Mouse (Mus musculus): Measurements from ENCODE around the gene Lrrc59. TPM values are rescaled to one million over a fixed set of nuclear protein-coding genes. Genes with fewer than 3 reads are reported as not detected.

Gene Lrrc59
- 100 to 1,000 TPM; 119 to 128 TPM for total RNA-seq (2021)
- polyA plus RNA-seq (2012; rRNA removed): 51.9 and 66.4 TPM in 2 replicates
- long read RNA-seq, transcript Lrrc59-201 (7 exons, 2,837 nt): major isoform, 244 of 253 reads
- long read RNA-seq, partial matches to known transcripts: 1 of 253 reads
- long read RNA-seq, other reads (novel, unspliced or antisense): 8 of 253 reads

DNA sequence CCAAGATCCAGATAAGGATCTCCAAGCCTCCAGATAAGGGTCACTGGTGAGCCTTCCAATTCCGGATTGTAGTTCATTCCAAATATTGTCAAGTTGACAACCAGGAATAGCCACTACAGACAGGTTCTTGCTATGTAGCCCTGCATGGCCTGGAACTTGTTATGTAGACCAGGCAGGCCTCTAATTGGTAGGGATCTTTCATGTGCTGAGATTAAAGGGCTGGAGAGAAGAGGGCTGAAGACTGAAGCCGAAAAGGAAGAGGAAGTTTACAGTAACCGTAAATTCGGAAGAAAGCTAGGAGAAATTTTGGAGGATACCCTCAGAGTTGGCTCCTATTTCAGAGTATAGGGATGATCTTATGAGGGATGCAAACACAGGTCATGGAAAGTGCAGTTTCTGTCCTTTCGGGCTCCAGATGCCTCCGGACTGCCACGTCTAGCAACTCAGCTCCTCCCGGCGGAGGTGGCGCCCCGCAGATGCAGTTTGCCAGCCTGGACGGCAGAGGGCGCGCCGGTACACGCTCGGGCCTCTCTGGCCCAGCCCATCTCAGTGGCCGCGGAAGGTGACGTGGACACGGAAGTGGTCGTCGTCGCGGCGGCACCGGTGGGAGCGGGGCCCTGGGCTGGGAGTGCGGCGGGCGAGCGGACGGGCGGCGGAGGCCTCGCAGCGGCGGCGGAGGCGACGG is at the start of gene Lrrc59:
Gene Lrrc59, plus strand, starts transcription at position 569 of the 685 bp plus-strand sequence.
- DNase-seq: peak; percentile 96

DNA sequence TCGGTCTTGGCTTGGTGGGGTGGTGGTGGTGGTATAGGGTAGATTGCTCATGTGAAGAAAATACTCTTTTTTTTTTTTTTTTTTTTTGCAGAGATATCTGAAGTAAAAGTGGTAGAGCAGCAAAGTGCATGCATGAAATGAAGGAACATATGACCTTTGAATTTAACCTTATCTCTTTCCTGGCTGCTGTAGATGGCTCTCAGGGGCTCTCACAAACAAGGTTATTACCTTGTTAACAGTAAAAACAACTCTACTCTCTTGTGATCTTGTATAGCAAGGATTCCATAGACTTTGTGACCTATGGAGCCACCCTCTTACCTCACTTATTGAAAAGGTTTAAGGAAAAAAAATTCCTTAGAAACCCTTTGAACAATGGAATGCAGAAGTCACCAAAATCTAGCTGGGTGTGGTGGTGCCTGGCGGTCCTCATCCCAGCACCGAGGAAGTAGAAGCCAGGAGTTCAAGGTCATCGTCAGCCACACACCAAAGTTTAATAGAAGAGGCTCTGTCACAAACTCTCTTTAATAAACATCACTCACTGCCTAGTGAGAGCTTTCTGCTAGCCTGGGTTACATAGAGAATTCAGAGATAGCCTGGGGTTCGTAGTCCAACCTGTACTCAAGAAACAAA is 49.3 kb upstream of the Lrrc59 start:
- no peak for DNase-seq

DNA sequence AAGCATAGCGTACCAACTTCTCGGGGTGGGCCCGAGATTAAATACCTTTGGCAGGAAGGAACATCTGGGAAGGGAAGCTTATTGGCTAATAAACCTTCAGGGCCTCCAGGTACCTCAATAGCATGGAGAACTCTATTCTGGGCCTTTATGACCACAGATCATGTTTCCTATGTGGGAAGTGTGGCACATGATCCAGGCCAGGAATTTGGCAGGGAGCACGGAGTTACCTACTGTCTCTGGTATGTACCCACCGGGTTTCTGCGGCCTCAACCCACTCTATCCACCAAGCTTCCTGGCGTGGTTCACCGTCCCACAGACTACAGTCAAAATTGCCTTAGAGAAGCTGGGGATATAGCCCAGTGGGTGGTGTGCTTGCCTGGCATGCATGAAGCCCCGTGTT is 44.5 kb upstream of the Lrrc59 start:
- no peak for DNase-seq

DNA sequence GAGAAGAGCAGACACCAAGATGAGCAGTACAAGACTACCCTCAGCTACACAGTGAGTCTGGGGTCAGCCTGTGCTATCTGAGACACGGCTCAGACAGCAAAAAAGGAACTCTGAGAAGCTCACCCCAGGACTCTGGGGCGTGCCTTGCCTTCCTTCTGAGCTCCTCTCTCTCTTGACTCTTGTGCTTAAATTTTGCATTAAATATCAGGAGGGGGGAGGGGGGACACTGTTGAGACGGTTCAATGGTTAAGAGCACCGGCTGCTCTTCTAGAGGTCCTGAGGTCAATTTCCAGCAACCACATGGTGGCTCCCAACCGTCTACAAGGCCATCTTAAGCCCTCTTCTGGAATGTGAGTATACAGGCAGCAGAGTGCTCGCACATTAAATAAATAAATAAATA is 42.1 kb upstream of the Lrrc59 start:
- DNase-seq: no peak

DNA sequence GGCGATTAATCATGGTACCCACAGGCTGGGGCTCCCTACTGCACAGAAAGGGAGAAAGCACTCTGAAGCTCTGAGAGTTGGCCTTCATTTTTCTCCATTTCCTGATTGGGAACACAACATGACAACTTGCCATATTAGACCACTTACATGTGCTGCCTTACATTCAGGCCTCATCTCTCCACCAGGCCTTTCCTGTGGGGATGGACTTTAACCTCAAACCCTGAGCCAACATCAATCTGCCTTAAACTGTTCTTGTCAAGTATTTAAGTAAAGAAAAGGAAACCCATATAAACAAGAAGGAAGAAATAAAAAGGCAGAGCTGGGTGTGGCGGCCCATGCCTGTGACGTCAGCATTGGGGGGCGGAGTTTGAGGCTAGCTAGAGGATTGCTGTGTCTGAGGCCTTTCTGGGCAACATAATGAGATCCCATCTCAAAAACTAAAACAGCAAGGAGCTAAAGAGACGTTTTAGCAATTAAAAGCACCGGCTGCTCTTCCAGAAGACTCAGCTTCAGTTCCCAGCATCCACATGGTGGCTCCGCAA is 33.2 kb upstream of the Lrrc59 start:
- no peak for DNase-seq

DNA sequence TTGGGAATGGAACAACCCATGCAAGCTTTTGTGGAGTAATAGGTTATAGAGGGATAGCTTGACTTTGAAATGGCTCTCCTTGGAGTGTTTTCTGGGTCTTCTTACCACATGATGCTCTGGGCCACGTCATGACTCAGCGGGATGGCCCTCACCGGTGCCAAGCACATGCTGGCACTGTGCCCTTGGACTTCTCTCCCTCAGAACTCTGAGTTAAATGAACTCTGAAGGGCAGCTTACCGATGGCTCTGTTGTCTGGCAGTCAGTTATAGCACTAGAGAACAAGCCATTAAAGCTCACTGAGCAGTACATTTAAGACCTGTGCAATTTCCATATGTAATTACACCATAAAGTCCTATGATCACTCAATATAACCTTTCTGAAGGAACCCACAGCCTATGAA is 32.2 kb upstream of the Lrrc59 start:
- peak; percentile 94 for DNase-seq

DNA sequence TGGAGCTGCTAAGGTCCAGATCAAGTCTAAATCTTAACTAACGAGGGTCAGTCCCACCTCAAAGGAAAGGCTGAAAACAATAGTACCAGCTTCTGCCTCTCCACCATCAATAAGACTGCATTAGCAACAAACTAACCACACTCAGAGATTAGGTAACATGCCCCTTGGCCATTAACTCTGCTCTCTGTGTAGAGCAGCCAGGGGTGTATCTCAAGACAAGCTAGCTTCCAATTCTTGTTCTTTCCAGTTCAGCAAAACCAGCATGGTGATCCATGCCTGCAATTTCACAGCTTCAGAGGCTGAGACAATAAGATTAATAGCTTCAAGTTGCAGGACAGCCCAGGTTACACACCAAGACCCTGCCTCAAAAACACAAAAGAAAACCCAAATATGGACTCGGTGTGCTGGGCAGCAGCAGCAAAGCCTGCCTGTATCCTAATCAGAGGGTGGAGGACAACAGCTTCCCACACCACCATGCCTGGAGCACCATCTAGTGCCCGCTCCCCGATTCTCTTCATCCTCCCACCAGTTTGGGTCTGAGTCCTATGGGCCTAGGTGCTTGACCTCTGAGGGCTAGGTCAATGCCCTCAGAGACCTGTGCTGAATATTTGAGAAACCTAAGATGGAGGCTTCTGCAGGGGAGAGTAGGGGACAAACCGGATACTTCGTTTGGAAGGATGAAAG is 31.0 kb upstream of the Lrrc59 start:
- DNase-seq: no peak

DNA sequence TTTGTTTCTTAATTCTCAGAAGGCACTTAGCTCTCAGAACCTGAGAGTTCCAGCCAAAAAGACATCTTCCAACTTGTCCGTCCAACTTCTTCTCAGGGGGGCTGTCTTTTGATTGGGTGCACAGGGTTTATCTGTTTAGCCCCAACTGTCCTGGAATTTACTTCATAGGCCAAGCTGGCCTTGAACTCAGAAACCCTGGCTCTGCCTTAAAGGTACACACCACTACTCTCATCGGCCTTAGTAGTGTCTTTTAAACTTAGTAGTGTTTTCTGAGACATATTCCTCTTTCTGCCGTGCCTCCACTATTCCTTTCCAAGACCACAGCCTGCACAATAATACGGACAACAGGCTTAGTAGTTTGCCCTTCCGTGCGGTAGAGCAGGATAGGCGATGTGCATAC is 29.1 kb upstream of the Lrrc59 start:
- DNase-seq: peak; percentile 37

DNA sequence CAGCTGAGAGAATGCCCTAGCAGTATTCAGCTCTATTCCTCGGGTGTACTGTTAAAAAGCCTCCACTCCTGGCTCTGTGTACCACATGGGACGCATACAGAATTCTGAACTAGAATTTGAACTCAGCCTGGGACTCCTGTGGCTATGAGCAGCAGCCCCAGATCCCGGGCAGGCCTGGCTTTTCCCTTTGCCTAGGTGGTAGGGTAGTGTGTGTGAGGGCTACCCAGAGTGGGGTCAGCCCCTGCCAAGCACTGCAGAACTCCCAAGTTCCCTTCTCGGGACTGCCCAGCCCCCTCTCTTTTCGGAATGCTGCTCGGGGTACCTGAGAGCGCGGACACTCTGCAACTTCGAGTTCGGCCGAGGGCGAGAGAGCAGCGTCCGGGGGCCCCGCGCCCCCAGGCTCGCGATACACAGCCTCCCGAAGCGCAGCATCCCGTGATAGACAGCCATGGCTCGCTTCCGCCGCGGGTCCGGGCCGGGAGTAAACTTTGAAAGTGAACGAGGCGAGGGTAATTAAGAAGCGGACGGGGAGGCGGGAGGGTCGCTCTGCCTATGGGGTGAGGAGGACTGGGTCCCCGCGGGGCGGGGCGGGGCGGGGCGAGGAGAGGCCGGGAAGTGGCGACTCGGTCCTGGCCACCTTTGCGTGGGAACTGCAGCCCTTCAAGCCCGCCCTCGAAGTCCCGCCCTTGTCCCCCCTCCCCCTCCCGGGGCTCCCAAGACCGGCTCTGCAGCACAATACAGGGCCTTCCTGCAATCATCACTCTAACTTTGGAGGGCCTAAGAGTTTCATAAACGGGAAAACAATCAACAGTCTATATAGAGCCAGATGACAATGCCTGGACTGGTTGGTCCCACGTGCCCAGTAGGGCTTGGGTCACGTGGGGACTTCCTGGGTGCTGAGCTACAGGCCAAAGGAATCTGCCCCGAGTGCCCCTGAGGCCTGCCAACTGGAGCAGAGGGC is 28.0 kb upstream of the Lrrc59 start, which contains the start of gene Acsf2:
Gene Acsf2, minus strand, starts transcription at position 551 of the 961 bp plus-strand sequence.
- DNase-seq: peak; percentile 94

DNA sequence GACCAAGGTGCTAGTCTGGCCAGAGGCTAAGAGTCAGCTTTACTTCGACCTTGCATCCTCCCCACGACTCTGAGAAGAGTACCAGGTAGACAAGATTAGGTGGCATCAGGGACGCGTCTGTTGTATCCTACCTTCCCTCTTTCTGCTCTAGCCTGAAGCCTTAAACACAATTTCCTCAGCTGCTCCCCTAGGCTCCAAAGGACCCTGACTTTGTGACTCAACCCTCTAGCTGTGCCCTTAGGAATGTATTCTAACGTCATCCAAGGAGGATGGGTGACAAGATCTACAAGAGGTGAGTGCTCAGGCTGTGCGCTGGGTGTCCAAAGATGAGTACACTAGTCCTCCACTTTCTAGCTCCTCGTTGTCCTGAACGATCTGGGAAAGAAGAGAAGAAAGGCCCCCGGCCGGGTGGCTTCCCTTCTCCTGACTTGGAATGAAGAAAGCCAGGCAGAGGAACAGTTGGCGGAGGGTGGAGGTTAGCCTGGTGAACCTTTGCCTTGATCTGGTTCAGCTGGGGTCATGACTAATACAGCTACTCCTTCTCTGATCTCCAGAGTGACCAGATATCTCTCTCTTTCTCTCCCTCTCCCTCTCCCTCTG is 27.1 kb upstream of the Lrrc59 start:
- peak; percentile 72 for DNase-seq

DNA sequence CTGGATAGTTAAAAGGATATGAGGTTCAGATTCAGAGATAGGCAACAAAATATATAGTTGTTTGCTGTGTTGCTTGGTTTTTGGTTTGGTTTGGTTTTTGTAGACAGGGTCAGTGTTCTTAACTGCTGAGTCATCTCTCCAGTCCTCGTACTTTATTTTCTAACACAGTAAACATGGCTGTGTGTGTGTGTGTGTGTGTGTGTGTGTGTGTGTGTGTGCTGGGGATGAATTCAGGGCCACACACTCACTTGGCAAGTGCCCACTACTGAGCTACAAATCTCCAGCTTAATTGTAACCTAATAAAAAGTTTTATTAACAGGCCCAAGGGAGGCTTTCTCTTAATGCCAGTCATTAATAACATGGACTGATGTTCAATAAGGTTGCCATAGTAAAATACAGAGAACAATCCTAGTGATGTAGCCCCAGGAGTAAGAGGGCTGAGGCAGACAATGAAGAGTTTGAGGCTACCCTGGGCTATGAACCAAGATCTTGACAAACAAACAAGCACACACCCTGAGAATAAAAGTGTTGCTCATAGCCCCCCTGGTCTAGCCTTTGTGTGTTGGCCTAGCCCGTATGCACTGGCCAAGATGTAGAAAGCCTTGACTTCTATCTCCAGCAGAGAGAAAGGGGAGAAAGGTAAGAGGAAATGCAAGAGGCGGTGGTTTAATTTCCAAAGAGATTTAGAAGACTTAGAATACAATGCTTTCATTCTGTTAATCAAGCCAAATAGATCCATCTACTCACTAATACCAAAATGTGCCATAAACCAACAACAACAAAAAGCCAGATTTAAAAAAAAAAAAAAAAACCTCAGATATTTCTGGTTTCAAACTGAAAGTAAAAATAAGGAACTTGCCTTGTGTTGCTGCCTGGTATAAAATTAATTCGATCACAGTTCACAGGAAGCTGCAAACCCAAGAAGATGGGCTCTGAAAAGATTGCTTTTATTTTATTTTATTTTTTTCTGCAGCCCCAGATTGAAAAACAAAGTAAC is 18.5 kb upstream of the Lrrc59 start:
- DNase-seq: peak; percentile 55

DNA sequence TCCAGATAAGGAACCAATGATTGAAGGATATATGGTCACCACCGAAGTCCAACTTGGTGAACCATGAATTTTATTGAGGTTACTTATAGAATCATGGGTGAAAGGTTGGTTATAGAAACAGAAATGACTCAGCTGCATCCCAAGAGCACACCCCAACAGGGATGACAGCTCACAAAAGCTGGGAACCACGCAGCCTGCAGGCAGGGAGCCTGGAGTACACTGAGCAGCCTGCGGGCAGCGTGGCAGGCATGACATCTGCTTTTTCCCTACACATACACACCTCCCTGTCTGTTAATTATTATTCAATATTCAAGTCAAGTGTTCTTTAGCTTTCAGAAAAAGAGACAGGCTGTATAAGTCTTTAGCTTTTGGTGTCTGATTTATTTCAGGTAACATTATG is 15.0 kb upstream of the Lrrc59 start:
- no peak for DNase-seq

DNA sequence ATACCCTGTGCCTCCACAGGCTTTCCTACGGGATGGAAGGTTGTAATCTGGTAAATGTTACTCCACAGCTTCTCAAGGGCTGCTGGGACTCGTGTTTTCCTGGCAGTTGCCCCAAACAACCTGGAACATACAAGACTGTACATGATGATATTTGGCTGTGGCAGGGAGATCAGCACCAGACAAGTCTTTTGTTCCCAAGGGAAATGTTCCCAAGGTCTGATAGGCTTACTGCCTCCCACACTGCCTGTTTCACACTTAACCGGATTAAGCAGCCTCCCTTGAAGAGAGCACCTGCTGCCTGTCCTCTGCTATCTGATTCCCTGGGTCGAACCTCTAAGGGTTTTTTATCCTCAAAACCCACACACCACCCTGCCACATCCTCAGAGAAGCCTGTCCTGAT is 14.1 kb upstream of the Lrrc59 start:
- DNase-seq: no peak

DNA sequence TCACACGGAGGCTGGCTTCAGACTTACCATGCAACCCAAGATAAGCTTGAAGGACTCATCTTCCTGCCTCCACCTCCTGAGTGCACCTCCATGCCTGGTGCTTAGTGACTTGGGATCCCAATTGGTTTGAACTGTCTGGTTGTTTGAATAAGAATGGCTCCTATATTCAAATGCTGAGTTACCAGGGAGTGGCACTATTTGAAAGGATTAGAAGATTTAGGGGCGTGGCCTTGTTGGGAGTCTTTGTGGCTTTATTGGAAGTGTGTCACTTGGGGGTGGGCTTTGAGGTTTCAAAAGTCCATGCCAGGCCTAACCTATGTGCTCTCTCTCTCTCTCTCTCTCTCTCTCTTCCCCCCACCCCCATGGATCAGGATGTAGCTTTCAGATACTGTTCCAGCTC is 11.9 kb upstream of the Lrrc59 start:
- DNase-seq: no peak

DNA sequence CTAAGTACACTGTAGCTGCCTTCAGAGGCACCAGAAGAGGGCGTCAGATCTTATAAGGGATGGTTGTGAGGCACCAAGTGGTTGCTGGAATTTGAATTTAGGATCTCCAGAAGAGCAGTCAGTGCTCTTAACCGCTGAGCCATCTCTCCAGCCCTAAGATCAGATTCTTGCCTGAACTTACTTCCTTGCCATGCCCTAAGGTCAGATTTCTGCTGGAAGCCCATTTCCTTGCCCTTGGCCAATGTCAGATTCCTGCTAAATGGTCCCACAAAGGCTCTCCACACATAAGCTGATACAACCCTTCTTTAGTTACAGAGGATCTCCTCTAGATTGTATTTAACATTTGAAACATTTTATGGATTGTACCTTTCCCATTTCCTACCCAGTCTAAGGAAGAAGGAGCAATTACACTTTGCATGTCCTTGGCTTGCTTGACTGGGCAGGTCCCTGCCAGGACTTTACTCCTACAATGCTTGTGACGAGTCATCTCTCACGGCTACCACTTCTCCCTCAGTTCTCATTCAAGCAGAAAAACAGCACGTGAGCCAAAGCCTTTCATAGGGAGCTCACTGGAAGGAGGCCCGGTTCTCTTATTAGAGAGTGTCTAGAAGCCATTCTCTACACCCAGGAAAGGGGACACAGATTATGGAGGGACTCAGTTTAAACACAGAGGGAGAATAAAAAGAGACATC is 8.7 kb upstream of the Lrrc59 start:
- DNase-seq: no peak

DNA sequence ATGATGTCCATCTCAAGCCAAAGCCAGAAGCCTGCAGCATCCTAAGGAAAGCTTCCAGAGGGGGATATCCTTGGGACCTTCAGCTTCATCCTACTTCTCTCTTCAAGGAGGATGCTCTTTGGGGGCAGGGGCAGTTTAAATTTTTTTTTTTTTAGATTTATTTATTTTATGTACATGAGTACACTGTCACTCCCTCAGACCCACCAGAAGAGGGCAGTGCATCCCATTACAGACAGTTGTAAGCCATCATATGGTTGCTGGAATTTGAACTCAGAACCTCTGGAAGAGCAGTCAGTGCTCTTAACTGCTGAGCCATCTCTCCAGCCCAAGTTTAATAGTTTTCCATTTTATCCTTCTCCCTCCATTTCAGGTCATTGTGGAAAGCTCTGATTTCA is 8.1 kb upstream of the Lrrc59 start:
- no peak for DNase-seq

DNA sequence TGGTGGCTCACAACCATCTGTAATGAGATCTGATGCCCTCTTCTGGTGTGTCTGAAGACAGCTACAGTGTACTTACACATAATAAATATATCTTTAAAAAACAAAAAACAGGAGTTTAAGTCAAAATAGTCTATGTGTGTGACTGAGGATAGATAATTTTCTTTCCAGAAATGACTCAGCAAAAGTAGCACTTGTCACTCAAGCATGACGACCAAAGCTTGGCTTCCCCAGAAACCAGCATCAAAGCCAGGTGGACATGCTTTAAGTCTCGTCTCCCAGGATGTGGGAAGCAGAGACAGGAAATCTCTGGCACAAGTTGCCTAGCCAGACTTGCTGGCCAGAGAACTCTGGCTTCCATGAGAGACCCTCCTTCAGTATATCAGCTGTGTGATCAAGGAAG is 7.4 kb upstream of the Lrrc59 start:
- DNase-seq: no peak

DNA sequence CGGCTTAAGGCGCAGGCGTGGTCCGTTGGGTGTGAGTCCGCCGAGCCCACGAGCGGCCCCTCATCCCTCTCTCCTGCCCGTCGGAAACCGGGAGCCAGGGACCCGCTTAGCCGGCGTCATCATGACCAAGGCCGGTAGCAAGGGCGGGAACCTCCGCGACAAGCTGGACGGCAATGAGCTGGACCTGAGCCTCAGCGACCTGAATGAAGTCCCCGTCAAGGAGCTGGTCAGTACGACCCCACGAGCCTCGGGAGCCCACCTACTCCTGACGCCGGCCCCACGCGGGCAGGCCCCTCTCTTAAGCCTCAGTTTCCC is 274 bp downstream of the Lrrc59 start:
- DNase-seq: no peak

All from adrenal gland, adult 2 months (tissue).